ENCODE assay signal across 22 mouse cellular contexts in the genomic region with DNA sequence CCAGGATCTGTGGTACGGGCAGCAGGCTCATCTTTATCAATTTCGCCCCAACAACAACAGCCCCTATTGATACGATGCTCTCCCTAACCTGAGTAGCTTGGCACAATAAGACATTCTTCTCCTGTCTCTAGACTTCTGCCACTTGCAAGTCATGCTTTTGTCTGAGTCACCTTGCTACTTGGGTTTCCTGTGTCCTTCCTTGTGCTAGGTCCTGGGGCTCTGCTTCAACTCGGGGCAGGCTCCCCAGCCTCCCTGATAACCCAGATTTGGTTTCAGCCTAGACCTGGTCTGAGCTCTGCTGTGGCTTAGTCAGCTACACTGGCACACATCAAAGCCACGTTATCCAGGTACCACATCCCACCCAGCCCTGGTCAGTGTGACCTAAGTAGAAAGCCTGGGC. TPM values are rescaled to one million over a fixed set of nuclear protein-coding genes. Genes with fewer than 3 reads are reported as not detected.
DNase-seq lines count a peak whose midpoint lies in the region; ATAC-seq and TF ChIP-seq lines count a peak whose summit lies in the region.
"Had no signal": no experiment of that assay in that cellular context is flagged by ENCODE, and none has a peak within 500 bp of the region (broad histone marks: within the 10 kb centered on the region; RNA-seq: fewer than 3 reads in every experiment).

No protein-coding gene starts in this region.

- DNase-seq in 3T3-L1 (ENCODE audit: low read depth, low spot score) (peak; percentile 18), 416B (ENCODE audit: low read depth) (peak; percentile 66)
- no peak for DNase-seq in right cerebral cortex, postnatal 10 days (ENCODE audit: low spot score in 2 of 2)
- DNase-seq: adrenal gland, adult 2 months; adrenal gland, postnatal 10 days; adrenal gland, postnatal 25 days; cerebellum, adult 11 months; cerebellum, adult 18-20 months; cerebellum, adult 8-10 months; cerebellum, adult 9-11 months; cerebellum, postnatal 14 days; cerebellum, postnatal 36 days; embryo, embryonic 11 days had no signal

- no peak overlapping the region for H3ac ChIP-seq in myocyte (ENCODE audit: control insufficient read depth, insufficient read length)

- no peaks in the 10 kb centered on the region for H3K36me3 ChIP-seq in myocyte (ENCODE audit: control insufficient read depth, insufficient read depth)
- H3K36me3 ChIP-seq in midbrain, embryonic 15.5 days (replicated peaks): no peaks in the 10 kb centered on the region
- H3K36me3 ChIP-seq: embryonic facial prominence, embryonic 15.5 days; forebrain, embryonic 12.5 days had no signal

- H3K4me3 ChIP-seq in myocyte: no peak overlapping the region
- no peak overlapping the region for H3K4me3 ChIP-seq in midbrain, embryonic 15.5 days
- H3K4me3 ChIP-seq: embryonic facial prominence, embryonic 13.5 days; embryonic facial prominence, embryonic 15.5 days; erythroblast, embryonic 14.5 days; forebrain, embryonic 10.5 days; forebrain, embryonic 12.5 days had no signal

- no peak overlapping the region for H3K4me2 ChIP-seq in myocyte (ENCODE audit: low read depth)
- H3K4me2 ChIP-seq in midbrain, embryonic 15.5 days: no peak overlapping the region
- H3K4me2 ChIP-seq: embryonic facial prominence, embryonic 13.5 days; embryonic facial prominence, embryonic 15.5 days; forebrain, embryonic 12.5 days had no signal

- no peaks in the 10 kb centered on the region for H3K27me3 ChIP-seq in myocyte (ENCODE audit: control insufficient read depth, insufficient read depth, insufficient read length)
- H3K27me3 ChIP-seq in midbrain, embryonic 15.5 days (replicated peaks): no peaks in the 10 kb centered on the region
- H3K27me3 ChIP-seq: embryonic facial prominence, embryonic 13.5 days; embryonic facial prominence, embryonic 15.5 days; forebrain, embryonic 12.5 days had no signal

- TF ChIP-seq POLR2A in myocyte (IDR thresholded peaks at IDR 0.05; ENCODE audit: insufficient read length, low read depth): no peak

- no peaks in the 10 kb centered on the region for H3K4me1 ChIP-seq in midbrain, embryonic 15.5 days
- H3K4me1 ChIP-seq: embryonic facial prominence, embryonic 13.5 days; embryonic facial prominence, embryonic 15.5 days; forebrain, embryonic 10.5 days; forebrain, embryonic 12.5 days had no signal

- H3K79me2 ChIP-seq in myocyte (ENCODE audit: control insufficient read depth, insufficient read depth): no peaks in the 10 kb centered on the region

- no peak for ATAC-seq in midbrain, embryonic 15.5 days (replicated peaks)
- ATAC-seq: forebrain, embryonic 14.5 days; forebrain, embryonic 16.5 days had no signal

- no peak overlapping the region for H3K27ac ChIP-seq in midbrain, embryonic 15.5 days
- H3K27ac ChIP-seq: embryonic facial prominence, embryonic 13.5 days; embryonic facial prominence, embryonic 15.5 days; forebrain, embryonic 10.5 days; forebrain, embryonic 12.5 days had no signal

- 84% methylated on average over 5 of the region's 5 CpGs for WGBS in midbrain, embryonic 15.5 days

- no peaks in the 10 kb centered on the region for H3K9me3 ChIP-seq in midbrain, embryonic 15.5 days
- H3K9me3 ChIP-seq: embryonic facial prominence, embryonic 15.5 days had no signal

- no peak overlapping the region for H3K9ac ChIP-seq in midbrain, embryonic 15.5 days
- H3K9ac ChIP-seq: embryonic facial prominence, embryonic 13.5 days; embryonic facial prominence, embryonic 15.5 days; forebrain, embryonic 12.5 days had no signal

TF ChIP-seq in myocyte, 11 proteins besides CTCF, POLR2A, EP300 and RAD21:
- peak; percentile 66 for TF ChIP-seq POLR2AphosphoS2 (IDR thresholded peaks at IDR 0.05; ENCODE audit: insufficient read length, low read depth)
- TF ChIP-seq TCF3 (IDR thresholded peaks at IDR 0.05; ENCODE audit: insufficient read length, low read depth): no peak
- no peak for TF ChIP-seq E2F4 (IDR thresholded peaks at IDR 0.05; ENCODE audit: insufficient read depth)
- TF ChIP-seq CEBPB (IDR thresholded peaks at IDR 0.05; ENCODE audit: insufficient read depth, poor library complexity, severe bottlenecking): no peak
- no peak for TF ChIP-seq REST (IDR thresholded peaks at IDR 0.05; ENCODE audit: insufficient read depth, insufficient read length)

RNA-seq across cellular contexts. Expression of a gene that starts 24.0 kb away (rescaled TPM):
- 36.1 TPM for polyA plus RNA-seq in myocyte (2012; fragmentation: generic; extraction: Trizol)
- polyA plus RNA-seq in midbrain, embryonic 15.5 days (2015; fragmentation: Nextera tagmentation; extraction: Ambion mirVana): 172 and 183 TPM in 2 replicates
- polyA plus RNA-seq: erythroblast, embryonic 14.5 days had no signal

Comparison
In these comparisons a context has a peak if more than half of its experiments do, and no peak if none do; other contexts are left out.
1. DNase-seq: peak in 3T3-L1 (single experiment) and 416B (single experiment); none in right cerebral cortex, postnatal 10 days (0 of 2).